ENCODE assay signal across 8 mouse cellular contexts in genomic region chr13:95524674-95525491, GRCm38 (mm10). TPM values are rescaled to one million over a fixed set of nuclear protein-coding genes. Genes with fewer than 3 reads are reported as not detected.
DNase-seq lines count a peak whose midpoint lies in the region; ATAC-seq and TF ChIP-seq lines count a peak whose summit lies in the region.

F2rl1 (minus strand) TSS chr13:95525227.

- H3K9me3 ChIP-seq in forebrain, embryonic 12.5 days, result no peaks in the 10 kb centered on the region; the same call in 1 of the 2 replicates
- no peaks in the 10 kb centered on the region for H3K9me3 ChIP-seq in hindbrain, embryonic 15.5 days
- no peaks in the 10 kb centered on the region for H3K9me3 ChIP-seq in midbrain, embryonic 16.5 days (replicated peaks; ENCODE audit: control insufficient read depth, low read length, poor library complexity, severe bottlenecking)

- peak; percentile 53 for ATAC-seq in forebrain, embryonic 12.5 days (ENCODE audit: low FRiP score)
- peak; percentile 37 for ATAC-seq in hindbrain, embryonic 15.5 days (ENCODE audit: low FRiP score, low read depth)
- ATAC-seq in midbrain, embryonic 16.5 days, result peak; percentile 51

- H3K4me3 ChIP-seq in forebrain, embryonic 12.5 days (replicated peaks), result peak within 1 kb of the TSS; percentile 43
- H3K4me3 ChIP-seq in hindbrain, embryonic 15.5 days, result peak within 1 kb of the TSS; percentile 35
- H3K4me3 ChIP-seq in liver, adult 2 months (ENCODE audit: insufficient read depth, low read depth, low read length), result peak within 1 kb of the TSS; percentile 50; the same call in 1 of the 2 replicates
- peak within 1 kb of the TSS; percentile 34 for H3K4me3 ChIP-seq in midbrain, embryonic 16.5 days (ENCODE audit: low read depth, low read length)

- no peak for TF ChIP-seq POLR2A in liver, adult 2 months (IDR thresholded peaks at IDR 0.05; ENCODE audit: extremely low read depth, insufficient read depth, low read length)

- no peaks in the 10 kb centered on the region for H3K79me2 ChIP-seq in liver, adult 2 months (ENCODE audit: control insufficient read depth, insufficient read depth, low read length)

- peak; percentile 84 for DNase-seq in CD4-positive, CD25-positive, alpha-beta regulatory T cell, adult 2 months (ENCODE audit: low read depth, low spot score)
- DNase-seq in adrenal gland, postnatal 25 days, result peak; percentile 20
- peak; percentile 55 for DNase-seq in liver, adult 2 months (ENCODE audit: extremely low read depth, low read depth, low spot score)
- DNase-seq in thymus, postnatal 14 days, result peak; percentile 60
- DNase-seq in layer of hippocampus, postnatal 25 days (ENCODE audit: extremely low spot score in 1 of 2, low spot score in 1 of 2), result no peak

- H3K27me3 ChIP-seq in forebrain, embryonic 12.5 days, result peaks cover 63% of the 10 kb centered on the region
- peaks cover 38% of the 10 kb centered on the region for H3K27me3 ChIP-seq in hindbrain, embryonic 15.5 days
- no peaks in the 10 kb centered on the region for H3K27me3 ChIP-seq in liver, adult 2 months (ENCODE audit: control insufficient read depth, insufficient read depth, low read length)
- peaks cover 28% of the 10 kb centered on the region for H3K27me3 ChIP-seq in midbrain, embryonic 16.5 days (ENCODE audit: control insufficient read depth, insufficient read depth, low read depth, low read length)

- no peak within 1 kb of the TSS for H3K27ac ChIP-seq in forebrain, embryonic 12.5 days
- H3K27ac ChIP-seq in hindbrain, embryonic 15.5 days (replicated peaks), result no peak within 1 kb of the TSS
- H3K27ac ChIP-seq in liver, adult 2 months (replicated peaks; ENCODE audit: insufficient read depth, low read depth, low read length), result no peak within 1 kb of the TSS
- no peak within 1 kb of the TSS for H3K27ac ChIP-seq in midbrain, embryonic 16.5 days (ENCODE audit: low read length)

- no peaks in the 10 kb centered on the region for H3K36me3 ChIP-seq in forebrain, embryonic 12.5 days (replicated peaks)
- no peaks in the 10 kb centered on the region for H3K36me3 ChIP-seq in hindbrain, embryonic 15.5 days
- no peaks in the 10 kb centered on the region for H3K36me3 ChIP-seq in liver, adult 2 months (ENCODE audit: control insufficient read depth, insufficient read depth, low read length)
- H3K36me3 ChIP-seq in midbrain, embryonic 16.5 days (ENCODE audit: control insufficient read depth, insufficient read depth, low read length), result no peaks in the 10 kb centered on the region

- peaks cover 20% of the 10 kb centered on the region for H3K4me1 ChIP-seq in forebrain, embryonic 12.5 days
- H3K4me1 ChIP-seq in hindbrain, embryonic 15.5 days (replicated peaks), result peaks cover 15% of the 10 kb centered on the region
- peaks cover 5% of the 10 kb centered on the region; the same call in 1 of the 2 replicates for H3K4me1 ChIP-seq in liver, adult 2 months (ENCODE audit: control insufficient read depth, insufficient read depth, low read length)
- peaks cover 12% of the 10 kb centered on the region for H3K4me1 ChIP-seq in midbrain, embryonic 16.5 days (ENCODE audit: control insufficient read depth, insufficient read depth, low read length)

- peak within 1 kb of the TSS; percentile 74 for H3K4me2 ChIP-seq in forebrain, embryonic 12.5 days
- H3K4me2 ChIP-seq in hindbrain, embryonic 15.5 days, result peak within 1 kb of the TSS; percentile 71
- peak within 1 kb of the TSS; percentile 66 for H3K4me2 ChIP-seq in midbrain, embryonic 16.5 days (ENCODE audit: low read length)

- WGBS in forebrain, embryonic 12.5 days, result under 1% methylated on average over 54 of the region's 54 CpGs
- 1% methylated on average over 54 of the region's 54 CpGs for WGBS in hindbrain, embryonic 15.5 days
- WGBS in liver, adult 2 months, result 2% methylated on average over 54 of the region's 54 CpGs
- WGBS in midbrain, embryonic 16.5 days, result under 1% methylated on average over 54 of the region's 54 CpGs

- H3K9ac ChIP-seq in forebrain, embryonic 12.5 days, result peak within 1 kb of the TSS; percentile 38; the same call in 1 of the 2 replicates
- H3K9ac ChIP-seq in hindbrain, embryonic 15.5 days, result no peak within 1 kb of the TSS
- peak within 1 kb of the TSS; percentile 31 for H3K9ac ChIP-seq in liver, adult 2 months (ENCODE audit: low read depth, low read length)
- peak within 1 kb of the TSS; percentile 34; the same call in 1 of the 2 replicates for H3K9ac ChIP-seq in midbrain, embryonic 16.5 days (ENCODE audit: low read depth, low read length)

- no peak for TF ChIP-seq CTCF in liver, adult 2 months (IDR thresholded peaks at IDR 0.05; ENCODE audit: low read depth, low read length)

RNA-seq across cellular contexts. Expression of gene F2rl1, which starts in this region (rescaled TPM):
- total RNA-seq in adrenal gland, postnatal 25 days (2021), result 0.12 TPM in 1 of 2 replicates, not detected in the other
- 0.32 and 0.33 TPM in 2 replicates for polyA plus RNA-seq in forebrain, embryonic 12.5 days (2016; fragmentation: Nextera tagmentation; extraction: Ambion mirVana)
- not detected in 2 replicates for polyA plus RNA-seq in hindbrain, embryonic 15.5 days (2015; fragmentation: Nextera tagmentation; extraction: Ambion mirVana)
- 0.13 and 0.18 TPM in 2 replicates for total RNA-seq in liver, adult 2 months (2014; rRNA removed)
- 0.07 and 0.24 TPM in 2 replicates for polyA plus RNA-seq in liver, adult 2 months (2012; rRNA removed)
- 0.09 and 0.26 TPM in 2 replicates for polyA plus RNA-seq in midbrain, embryonic 16.5 days (2015; fragmentation: Nextera tagmentation; extraction: Ambion mirVana)
- total RNA-seq in layer of hippocampus, postnatal 25 days (2021), result under 1 TPM; 0.12 to 0.22 TPM

Comparison
In these comparisons a context has a peak if more than half of its experiments do, and no peak if none do; other contexts are left out.
1. Peak in DNase-seq in adrenal gland, postnatal 25 days; RNA of the gene not detected or under 1 TPM.
2. Peak in ATAC-seq, H3K4me3 ChIP-seq, H3K9ac ChIP-seq and H3K4me2 ChIP-seq in forebrain, embryonic 12.5 days; RNA of the gene not detected or under 1 TPM.
3. Peak in ATAC-seq, H3K4me3 ChIP-seq and H3K4me2 ChIP-seq in hindbrain, embryonic 15.5 days; RNA of the gene not detected or under 1 TPM.
4. Peak in DNase-seq, H3K4me3 ChIP-seq and H3K9ac ChIP-seq in liver, adult 2 months; RNA of the gene not detected or under 1 TPM.
5. Peak in ATAC-seq, H3K4me3 ChIP-seq, H3K9ac ChIP-seq and H3K4me2 ChIP-seq in midbrain, embryonic 16.5 days; RNA of the gene not detected or under 1 TPM.
6. DNase-seq: peak in CD4-positive, CD25-positive, alpha-beta regulatory T cell, adult 2 months (single experiment) and thymus, postnatal 14 days (single experiment); none in layer of hippocampus, postnatal 25 days (0 of 2).
7. Peak in every context shown above with its lines, with median percentiles within 50 percentile points of each other: ATAC-seq, H3K4me2 ChIP-seq and H3K4me3 ChIP-seq.